Mouse (Mus musculus): ENCODE measurements around the gene Rmnd5a.

Gene Rmnd5a

DNA sequence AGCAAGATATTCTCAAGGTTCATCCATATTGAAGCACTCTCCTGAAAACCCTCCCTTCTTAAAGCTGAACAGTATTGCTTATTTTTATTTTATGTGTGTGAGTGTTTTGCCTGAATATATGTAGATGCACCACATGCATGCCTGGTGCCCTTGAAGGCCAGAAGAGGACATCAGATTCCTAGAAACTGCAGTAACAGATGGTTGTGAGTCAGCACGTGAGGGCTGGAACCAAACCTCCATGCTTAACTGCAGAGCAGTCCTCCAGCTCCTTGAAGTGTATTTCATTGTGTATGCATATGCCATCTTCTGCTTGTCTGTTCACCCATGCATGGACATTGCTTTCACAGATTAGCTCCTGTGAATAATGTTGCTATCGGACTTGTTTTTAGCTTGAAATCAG, 76.4 kb downstream of the Rmnd5a start:
- no peak for DNase-seq

DNA sequence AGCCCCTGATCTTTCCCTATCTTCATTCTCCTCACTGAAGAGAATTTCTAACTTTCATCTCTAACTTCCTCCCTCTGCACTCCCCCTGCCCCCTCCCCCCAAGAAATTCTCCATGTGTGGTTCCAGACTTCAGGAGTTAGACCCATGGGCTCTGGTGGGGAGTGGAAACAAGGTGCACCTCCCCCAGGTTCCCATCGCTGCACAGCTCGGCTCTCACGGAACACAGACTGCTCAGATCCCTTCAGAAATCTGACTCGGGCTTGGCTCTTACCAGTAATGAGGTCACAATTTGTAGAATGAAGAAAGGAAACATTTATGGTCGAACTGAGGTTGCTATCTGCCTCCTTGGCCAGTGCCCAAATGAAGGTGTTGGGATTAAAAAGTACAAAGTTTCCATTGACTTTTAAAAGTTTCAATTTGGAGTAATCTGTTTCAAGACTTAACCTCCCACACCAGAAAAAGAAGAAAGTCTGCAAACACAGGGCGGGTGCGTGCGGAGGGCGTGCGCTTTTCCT, 79.2 kb downstream of the Rmnd5a start:
- no peak for DNase-seq

DNA sequence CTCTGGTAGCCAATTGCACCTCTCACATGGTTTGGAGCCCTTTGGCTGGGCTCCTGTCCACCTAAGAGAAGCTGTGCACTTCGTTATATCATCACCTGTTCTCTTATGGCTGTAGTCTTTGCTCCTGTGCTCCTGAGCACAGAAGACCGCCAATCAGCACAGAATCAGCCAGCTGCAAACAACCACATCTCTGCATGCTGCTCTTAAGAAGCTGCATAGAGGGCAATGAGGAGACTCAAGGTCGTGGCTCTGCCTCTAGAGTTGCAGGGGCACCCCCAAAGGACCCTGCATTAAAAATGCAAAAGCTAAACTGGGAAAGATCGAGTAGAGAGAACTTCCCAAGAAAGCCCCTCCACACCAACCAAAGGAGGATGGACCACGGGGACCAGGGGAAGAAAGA, 79.7 kb downstream of the Rmnd5a start:
- no peak for DNase-seq

DNA sequence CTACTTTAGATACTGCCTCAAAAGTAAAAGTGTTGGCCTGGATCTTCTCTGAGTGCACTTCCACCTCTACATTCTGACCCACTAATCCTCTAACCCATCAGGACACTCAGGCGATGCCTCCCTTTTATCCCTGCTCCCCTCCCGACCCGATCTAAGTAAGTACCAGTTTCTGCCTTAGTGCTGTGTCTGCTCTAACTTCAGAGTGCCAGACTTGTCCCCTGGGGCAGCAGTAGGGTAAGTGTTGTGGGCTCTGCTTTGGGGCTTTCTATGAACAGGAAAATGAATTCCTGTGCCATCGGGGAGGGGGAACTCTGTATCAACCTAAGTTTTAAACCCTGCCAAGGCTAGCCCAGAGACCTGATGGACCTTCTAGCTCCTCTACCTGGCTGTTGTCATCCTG, 80.2 kb downstream of the Rmnd5a start:
- DNase-seq: no peak

DNA sequence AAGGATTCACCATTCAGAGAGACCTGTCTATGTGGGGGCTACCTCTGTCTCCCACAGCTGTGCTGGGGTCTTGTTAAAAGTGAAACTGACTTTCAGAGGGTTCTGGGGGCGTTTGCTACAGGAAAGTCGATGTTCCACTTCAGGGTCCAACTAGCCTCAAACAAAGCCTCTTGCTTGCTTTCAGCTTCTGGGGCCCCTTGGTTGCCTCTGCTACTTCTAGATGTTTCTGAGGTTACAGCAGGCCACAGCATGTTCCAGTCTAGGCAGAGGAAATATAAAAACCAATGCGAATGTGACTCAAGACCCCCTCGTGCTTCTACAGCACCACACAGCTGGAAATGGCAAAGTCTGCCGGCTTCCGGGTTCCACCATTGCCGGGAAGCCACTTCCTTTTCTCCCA, 82.9 kb downstream of the Rmnd5a start:
- DNase-seq: no peak

DNA sequence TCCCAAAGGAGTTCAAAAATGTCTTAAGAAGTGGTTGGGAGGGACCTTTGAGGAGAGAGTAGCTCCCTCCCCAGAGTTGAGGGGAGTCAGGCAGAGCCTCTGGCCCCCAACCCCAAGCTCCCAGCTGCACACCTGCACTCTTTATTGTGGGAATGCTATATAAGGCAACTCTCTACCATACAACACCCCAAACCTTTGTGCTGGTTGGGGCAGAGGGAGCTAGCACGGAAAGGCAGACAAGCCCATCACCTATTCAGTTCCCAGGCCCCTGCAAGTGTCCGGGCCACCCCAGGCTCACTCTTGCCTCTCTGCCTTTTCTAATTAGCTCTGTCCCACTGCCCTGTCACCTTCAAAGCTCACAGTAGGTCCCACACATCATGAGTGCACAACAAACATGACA, 86.7 kb downstream of the Rmnd5a start:
- no peak for DNase-seq

DNA sequence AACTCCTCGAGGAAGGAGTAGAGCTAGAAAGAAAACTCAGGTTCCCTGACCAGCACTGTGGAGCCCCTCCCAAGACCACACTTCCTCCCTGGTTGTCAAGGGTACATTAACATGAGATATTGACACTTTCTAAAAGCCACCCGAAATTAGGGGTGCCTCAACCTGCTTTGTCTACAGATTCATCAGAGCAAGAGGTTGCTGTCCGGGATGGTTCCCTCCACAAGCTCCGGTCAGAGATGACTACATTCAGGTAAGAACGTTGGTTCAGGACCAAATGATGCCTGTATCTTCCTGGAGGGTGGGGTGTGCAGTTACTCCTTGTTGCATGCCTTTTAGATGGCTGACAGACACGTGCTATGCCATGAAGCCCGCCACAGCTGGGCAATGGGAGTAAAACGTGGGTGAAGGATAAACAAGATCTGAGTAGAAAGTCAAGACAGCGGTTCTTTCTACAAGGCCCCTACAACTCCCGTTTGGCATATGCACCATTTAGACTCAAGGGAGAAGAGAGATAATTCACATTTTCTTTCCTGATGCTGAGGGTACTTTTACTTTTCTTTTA, 87.5 kb downstream of the Rmnd5a start:
- no peak for DNase-seq

DNA sequence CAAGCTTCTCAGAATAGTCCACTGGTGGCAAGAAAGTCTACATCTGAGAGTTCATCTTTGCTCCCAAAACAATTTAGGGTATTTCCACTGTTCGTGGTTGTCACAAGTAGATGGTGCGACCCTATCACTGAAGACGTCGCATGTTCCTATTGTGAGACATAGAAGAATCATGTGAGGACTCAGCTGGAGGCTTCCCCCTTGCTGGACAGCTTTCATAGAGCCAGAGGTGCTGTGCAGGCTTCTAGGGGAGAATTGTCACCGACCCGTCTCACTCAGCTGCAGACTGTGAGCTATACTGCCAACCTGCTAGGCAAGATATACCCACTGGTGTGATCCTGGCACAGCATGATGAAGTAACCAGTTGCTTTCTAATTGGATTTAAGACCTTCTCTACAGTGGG, 88.2 kb downstream of the Rmnd5a start:
- no peak for DNase-seq

DNA sequence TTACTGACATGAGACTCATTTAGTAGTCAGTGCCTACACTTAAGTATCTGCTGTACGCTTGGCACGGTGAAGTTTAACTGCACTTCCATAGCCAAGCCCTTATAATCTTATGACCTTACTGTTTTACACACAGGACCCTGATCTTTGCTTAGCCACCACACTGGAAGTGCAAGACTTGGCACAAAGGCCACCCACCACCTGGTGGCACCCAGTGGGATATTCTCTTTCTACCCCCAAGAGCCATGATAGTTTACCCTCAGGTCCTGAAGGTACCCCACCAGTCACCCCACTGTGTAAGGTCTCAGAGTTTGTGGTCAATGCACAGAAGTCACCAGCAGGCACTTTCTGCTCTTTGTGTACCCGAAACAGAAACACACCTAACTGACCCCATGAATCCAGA, 89.2 kb downstream of the Rmnd5a start:
- no peak for DNase-seq

DNA sequence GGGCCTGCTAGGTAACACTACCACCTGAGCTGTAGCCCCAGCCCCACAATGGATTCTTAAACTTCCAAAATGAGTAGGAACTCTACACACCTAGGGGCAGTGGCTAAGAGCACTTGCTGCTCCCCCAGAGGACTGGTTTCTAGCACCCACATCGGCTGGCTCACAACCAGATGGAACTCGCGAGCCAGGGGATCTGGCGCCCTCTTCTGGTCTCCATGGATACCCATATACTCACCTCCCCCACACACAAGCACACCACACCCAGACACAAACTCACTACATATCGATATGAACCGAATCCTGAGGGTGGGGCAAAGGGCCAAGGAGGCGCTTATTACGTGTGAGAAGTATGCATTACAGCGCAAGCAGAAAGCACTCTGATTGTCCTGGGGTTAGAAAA, 92.4 kb downstream of the Rmnd5a start:
- no peak for DNase-seq

DNA sequence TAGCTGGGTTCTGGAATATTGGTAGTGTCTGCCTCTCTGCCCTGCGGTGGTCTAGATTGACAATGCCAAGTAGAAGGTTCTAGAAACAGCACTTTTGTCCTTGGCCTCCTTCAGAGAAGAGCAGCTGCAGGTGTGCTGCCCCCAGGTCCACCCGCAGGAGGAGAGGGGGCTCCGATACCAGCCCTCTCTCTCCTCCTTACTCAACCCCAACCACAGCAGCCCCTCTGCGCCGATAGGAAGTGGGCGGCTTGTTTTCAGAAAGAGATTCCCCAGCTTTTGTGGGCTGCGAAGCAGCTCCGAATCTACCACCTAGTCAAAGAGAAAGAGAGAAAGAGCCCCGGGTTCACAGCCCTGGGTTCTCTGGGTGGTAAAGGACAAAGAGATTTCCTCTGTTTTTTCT, 99.3 kb downstream of the Rmnd5a start:
- no peak for DNase-seq

DNA sequence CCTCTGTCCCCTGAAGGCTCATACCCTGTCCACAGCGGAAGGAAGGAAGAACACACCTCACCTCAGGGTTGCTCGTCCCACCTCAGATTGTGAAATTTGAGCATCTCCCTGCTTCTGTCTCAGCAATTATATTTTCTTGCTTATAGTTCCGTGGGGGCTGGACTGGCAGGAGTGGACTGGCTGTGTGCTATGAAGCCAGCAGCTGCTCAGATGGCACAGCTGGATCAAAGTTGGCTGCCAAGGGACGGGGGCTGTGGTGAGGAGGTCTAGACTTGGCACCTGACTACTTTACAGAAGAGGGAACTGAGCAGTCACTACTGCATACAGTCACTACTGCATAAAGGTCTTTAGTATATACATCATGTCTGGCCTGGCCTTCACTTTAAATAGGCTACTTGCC, 101.1 kb downstream of the Rmnd5a start:
- DNase-seq: no peak

DNA sequence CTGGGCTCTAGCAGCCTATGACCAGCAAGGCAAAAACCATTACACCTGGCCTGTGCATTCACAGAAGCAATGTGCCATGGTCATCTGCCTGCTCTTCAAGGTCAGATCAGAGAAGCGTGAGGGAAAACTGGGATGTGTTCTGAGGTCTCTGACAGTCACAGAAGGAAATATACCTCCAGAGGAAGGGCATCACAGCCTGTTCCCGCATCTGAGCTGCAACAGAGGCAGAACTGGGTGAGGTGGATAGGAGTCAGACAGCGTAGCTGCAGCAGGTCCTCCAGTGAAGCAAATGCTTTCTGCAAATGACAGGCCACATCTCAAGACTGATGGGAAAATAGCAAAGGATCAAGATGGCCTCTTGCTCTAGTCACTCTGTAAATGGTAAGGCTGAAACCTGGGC, 101.5 kb downstream of the Rmnd5a start:
- no peak for DNase-seq

All from cerebellum, adult 9-10 months (tissue).